Mouse (Mus musculus): ENCODE measurements around the gene Sik1.

The Sik1 gene

DNA sequence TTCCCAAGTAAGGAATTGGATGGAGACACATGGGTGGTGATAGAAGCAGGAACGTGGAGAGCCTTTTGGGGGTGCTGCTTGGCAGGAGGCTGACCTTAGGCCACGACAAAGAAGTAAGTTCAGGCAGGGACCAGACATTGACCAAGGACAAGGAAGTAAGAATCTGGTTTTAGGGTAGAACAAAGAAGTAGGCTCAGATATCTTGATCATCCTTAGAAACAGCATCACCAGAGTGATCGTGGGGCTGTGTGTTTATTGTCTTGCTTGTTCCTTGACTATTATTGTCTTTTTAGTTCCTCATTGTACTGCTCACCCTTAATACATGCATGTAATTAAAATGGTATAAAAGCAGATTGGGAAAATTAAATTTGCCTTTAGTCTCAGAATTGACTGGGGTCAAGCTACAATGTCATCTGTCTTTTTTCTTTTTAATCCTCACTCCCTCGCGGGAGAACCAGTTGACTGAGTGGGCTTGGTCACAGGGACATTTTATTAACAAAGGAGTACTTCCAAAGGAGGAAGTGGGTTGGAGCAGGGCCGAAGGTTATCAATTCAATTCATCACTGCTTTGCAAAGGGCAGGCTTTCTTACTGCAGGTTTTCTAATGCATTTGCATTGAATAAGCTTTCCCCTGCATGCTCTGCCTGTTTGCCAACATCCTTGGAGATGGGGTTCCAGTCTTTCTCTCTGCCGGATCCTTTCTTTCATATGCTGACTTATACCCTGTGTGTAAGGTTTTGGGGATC, 53.2 kb downstream of the Sik1 start:
- DNase-seq: no peak

DNA sequence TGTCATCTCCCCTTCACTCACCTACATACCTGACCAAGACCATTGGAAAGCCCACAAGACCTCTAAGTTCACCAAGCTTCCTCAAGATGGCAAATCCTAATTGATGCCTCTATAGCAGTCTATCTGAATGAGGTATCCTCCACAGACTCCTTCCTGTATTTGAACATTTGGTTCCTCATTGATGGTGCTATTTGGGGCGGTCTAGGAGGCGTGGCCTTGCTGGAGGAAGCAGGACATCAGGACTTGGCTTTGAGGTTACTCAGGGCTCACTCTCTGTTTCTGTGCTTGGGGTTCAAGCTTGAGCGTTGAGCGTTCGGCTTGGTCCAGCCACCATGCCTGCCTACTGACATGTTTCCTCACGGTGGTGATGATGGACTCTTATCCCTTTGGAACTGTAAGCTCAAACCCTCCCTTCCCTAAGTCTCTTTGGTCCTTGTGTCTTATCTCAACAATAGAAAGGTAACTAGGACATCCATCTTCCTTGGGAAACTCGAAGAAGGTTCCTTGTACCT, 54.7 kb downstream of the Sik1 start:
- DNase-seq: no peak

DNA sequence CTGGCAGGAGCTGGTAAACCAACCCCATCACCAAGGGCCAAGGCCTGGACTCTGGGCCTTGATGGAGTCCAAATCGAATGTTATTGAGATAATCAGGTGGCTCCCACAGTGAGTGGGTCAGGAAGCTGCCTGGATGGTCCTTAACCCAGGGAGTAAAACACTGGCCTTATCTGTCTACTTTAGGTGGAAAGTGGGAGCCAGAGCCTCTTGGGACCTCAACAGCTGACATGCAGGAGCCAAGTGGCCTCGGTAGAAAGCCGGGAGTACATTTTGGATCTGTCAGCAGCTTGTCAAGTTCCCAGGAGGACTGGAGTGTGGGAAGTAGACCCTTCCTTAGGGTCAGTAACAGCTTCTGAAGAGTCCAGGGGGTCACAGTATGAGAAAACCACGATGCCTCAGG, 59.7 kb downstream of the Sik1 start:
- no peak for DNase-seq
